Mouse (Mus musculus) spleen, postnatal 0 days (tissue): ENCODE data around the gene Tmem127. TPM values are rescaled to one million over a fixed set of nuclear protein-coding genes. Genes with fewer than 3 reads are reported as not detected.

Experiments used
- polyA plus RNA-seq: library from polyadenylated mRNA; unstranded; fragments of >200 nt; fragmentation: Nextera tagmentation; extraction: Ambion mirVana; gene quantifications from 2 replicates; pipeline ENCODE4 v1.2.1, GENCODE M21; 2015

The Tmem127 gene
- 17.2 and 19.0 TPM in 2 replicates for polyA plus RNA-seq

DNA sequence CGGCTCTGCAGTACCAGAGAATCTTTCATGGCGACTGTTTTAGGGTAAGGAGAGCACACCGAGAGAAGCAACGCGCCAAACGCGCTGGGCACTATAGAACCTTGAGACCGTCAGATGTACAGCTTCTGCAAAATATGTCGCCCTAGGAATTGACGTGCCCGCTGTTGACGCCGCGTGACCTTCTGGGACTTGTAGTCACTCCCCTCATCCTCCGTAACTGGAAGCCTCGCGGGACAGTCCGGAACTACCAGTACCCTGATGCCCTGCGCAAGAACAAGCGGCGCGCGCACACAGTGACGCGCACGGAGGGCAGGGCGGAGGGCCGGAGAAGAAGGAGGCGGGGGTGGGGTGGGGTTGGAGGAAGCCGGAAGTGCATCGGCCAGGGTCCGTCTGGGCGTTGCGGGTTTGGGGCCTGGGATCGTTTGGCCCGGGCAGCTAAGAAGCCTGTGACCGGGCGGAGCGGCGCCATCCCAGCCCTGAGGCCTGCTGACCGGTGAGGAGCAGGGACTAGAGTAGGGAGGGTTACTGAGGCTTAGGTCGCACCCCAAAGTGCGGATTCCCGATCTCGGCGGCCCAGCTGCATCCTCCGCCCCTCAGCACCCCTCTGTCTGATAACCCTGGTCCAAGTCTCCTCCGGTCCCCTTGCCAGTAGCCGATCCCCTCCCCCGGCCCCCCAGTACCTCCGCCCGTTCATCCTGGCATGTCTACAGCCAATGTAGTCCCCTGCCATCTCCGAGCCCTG is at the start of gene Tmem127, which contains the start of gene Ciao1:
Tmem127 (plus strand) TSS at position 317 of the 742 bp plus-strand sequence.
Ciao1 (minus strand) TSS at position 225 of the 742 bp plus-strand sequence.

DNA sequence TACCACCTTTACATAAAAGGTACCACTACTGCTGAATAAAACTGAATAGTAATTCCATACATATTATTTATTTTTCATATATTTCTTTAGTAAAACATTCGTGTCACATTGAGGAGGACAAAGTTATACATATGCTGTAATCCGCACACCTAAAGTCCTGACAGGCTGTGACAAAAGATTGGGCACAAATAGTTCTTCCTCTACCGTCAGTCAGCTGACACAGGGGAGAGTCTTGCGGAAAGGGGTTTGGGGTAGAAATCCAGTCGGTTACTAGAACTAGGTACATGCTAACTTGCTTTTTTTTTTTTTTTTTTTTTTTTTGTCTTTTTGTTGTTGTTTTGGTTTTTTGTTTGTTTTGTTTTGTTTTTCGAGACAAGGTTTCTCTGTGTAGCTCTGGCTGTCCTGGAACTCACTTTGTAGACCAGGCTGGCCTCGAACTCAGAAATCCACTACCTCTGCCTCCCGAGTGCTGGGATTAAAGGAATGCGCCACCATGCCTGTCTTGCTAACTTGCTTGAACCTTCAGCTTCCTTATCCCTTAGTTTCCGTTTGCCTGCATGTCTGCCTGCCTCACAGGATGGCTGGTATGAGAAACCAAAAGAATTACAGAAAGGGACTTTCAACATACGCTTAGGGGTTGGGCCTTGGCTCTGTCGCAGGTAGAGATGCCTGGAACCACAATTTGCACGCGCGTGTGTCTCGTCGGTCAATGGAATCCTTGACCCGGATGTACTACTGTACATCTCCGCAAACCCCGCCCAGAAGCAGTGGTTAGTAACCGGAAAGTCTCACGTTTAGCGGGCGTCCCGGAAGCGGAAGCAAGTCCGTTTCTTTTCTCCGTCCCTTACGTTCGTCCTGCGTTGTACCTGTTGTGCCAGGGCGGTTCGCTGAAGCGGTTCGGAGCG is 39.9 kb upstream of the Tmem127 start, which contains the start of the genes 1810024B03Rik and Snrnp200:
1810024B03Rik (minus strand) TSS at position 734 of the 905 bp plus-strand sequence.
Snrnp200 (plus strand) TSS at position 840 of the 905 bp plus-strand sequence.

DNA sequence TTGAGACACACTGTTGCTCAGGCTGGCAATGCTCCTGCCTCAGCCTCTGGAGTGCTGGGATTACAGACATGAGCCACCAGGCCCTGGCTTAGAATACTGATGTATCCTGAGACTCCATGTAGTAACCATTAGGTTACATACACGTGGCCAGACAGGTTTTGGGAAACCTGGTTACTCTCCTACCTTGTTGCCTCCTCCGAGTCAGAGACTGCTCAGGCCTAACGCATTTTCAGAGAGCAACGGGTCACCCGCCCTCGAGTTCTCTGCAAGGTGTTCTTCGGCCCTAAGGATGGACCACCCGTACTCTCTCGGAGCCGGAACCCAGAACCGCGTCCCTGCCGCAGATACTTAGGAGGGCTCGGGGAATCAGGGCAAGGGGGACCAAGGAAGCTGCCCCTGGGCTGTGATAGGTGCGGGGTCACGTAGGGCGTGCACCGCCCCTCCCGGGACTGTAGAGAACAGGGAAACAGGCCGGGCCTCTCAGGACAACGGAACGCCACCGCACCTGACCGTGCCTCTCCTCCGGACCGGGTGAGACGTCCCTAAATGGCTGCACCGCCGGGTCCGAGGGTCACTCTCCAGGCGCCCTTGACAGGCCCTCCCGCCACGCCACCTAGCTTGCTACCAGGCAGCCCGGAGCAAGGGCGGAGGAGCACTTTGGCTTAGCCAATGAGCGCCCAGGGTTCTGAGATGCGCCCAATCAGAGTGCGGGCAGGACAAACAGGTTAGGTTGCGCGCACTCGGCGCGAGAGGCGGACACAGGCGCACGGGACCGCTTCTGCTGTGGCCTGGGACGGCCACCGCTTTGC is 22.0 kb downstream of the Tmem127 start, which contains the start of gene Stard7:
Stard7 (plus strand) TSS at position 728 of the 809 bp plus-strand sequence.

Other genes with a start within 250 kb of the Tmem127 start
- gene Ap4e1, start 239.2 kb upstream of the Tmem127 start, polyA plus RNA-seq = 4.5 and 6.1 TPM in 2 replicates
- 76.3 and 81.5 TPM in 2 replicates for gene Blvra, start 177.2 kb upstream of the Tmem127 start, polyA plus RNA-seq
- gene Ncaph, start 114.0 kb upstream of the Tmem127 start, polyA plus RNA-seq = 53.2 and 59.3 TPM in 2 replicates
- 31.3 and 32.7 TPM in 2 replicates for gene Itpripl1, start 104.5 kb upstream of the Tmem127 start, polyA plus RNA-seq
- gene 1810024B03Rik, start 39.6 kb upstream of the Tmem127 start, polyA plus RNA-seq = 1.7 and 2.1 TPM in 2 replicates
- gene Snrnp200, start 39.5 kb upstream of the Tmem127 start, polyA plus RNA-seq = 24.7 and 26.7 TPM in 2 replicates
- gene Ciao1, start 92 bp upstream of the Tmem127 start, polyA plus RNA-seq = 44.3 and 45.0 TPM in 2 replicates
- 42.2 and 44.0 TPM in 2 replicates for gene Stard7, start 22.3 kb downstream of the Tmem127 start, polyA plus RNA-seq
- 10.5 and 14.4 TPM in 2 replicates for gene Dusp2, start 88.3 kb downstream of the Tmem127 start, polyA plus RNA-seq
- not detected in 2 replicates for gene Astl, start 90.7 kb downstream of the Tmem127 start, polyA plus RNA-seq
- gene Adra2b, start 115.3 kb downstream of the Tmem127 start, polyA plus RNA-seq = 4.3 and 6.1 TPM in 2 replicates
- 0.18 TPM in 1 of 2 replicates, not detected in the other for gene Gpat2, start 177.3 kb downstream of the Tmem127 start, polyA plus RNA-seq
- gene Fahd2a, start 196.7 kb downstream of the Tmem127 start, polyA plus RNA-seq = 14.1 and 16.2 TPM in 2 replicates